Comparison of ENCODE assay signal across 8 mouse cellular contexts in the genomic region with DNA sequence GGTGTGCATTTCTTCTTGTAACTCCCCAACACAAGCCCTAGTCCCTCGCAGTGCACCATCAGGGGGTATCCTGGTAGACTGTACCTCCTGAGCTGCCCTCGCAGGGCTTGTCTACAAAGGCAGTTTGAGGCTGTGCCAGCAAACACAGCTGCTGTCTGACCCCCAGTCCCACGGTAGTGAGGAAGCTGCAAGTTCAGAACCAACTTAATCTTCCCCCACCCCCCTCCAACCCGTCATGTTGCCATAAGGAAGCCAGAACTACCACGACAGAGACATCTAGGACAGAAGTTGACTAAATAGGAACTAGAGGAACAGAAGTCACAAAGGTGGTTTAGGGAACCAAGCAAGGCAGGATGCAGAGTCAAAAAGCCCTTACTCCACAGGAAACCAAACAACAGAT. TPM values are rescaled to one million over a fixed set of nuclear protein-coding genes. Genes with fewer than 3 reads are reported as not detected.
DNase-seq lines count a peak whose midpoint lies in the region; ATAC-seq lines count a peak whose summit lies in the region.

No protein-coding gene starts in this region.

- 0 out of 2 replicates have a peak, but pooled peaks cover 5% of the 10 kb centered on the region for H3K9me3 ChIP-seq in midbrain, embryonic 13.5 days
- H3K9me3 ChIP-seq in midbrain, embryonic 16.5 days (replicated peaks; ENCODE audit: control insufficient read depth, low read length, poor library complexity, severe bottlenecking), result no peaks in the 10 kb centered on the region; the same call in 1 of the 2 replicates
- no peaks in the 10 kb centered on the region for H3K9me3 ChIP-seq in heart, embryonic 10.5 days

- H3K4me2 ChIP-seq in midbrain, embryonic 13.5 days (replicated peaks), result no peak overlapping the region
- H3K4me2 ChIP-seq in midbrain, embryonic 16.5 days (ENCODE audit: low read length), result no peak overlapping the region

- no peaks in the 10 kb centered on the region for H3K27me3 ChIP-seq in midbrain, embryonic 13.5 days
- no peaks in the 10 kb centered on the region for H3K27me3 ChIP-seq in midbrain, embryonic 16.5 days (ENCODE audit: control insufficient read depth, insufficient read depth, low read depth, low read length)
- no peaks in the 10 kb centered on the region for H3K27me3 ChIP-seq in heart, embryonic 10.5 days (ENCODE audit: insufficient read depth, poor library complexity, severe bottlenecking)

- ATAC-seq in midbrain, embryonic 13.5 days, result no peak
- ATAC-seq in midbrain, embryonic 16.5 days, result no peak
- no peak for ATAC-seq in inflammation-experienced regulatory T-cells, adult 6 months

- DNase-seq in heart, embryonic 10.5 days (ENCODE audit: low spot score), result no peak
- DNase-seq in kidney, postnatal 14 days, result peak; percentile 34
- DNase-seq in thymus, postnatal 0 days (ENCODE audit: low spot score), result peak; percentile 68
- DNase-seq in adrenal gland, postnatal 10 days, result no peak
- DNase-seq in layer of hippocampus, adult 9-10 months (ENCODE audit: low spot score), result no peak

- H3K36me3 ChIP-seq in midbrain, embryonic 13.5 days, result no peaks in the 10 kb centered on the region
- H3K36me3 ChIP-seq in midbrain, embryonic 16.5 days (ENCODE audit: control insufficient read depth, insufficient read depth, low read length), result no peaks in the 10 kb centered on the region
- H3K36me3 ChIP-seq in heart, embryonic 10.5 days, result peaks cover 34% of the 10 kb centered on the region

- H3K4me3 ChIP-seq in midbrain, embryonic 13.5 days (replicated peaks), result no peak overlapping the region
- no peak overlapping the region for H3K4me3 ChIP-seq in midbrain, embryonic 16.5 days (ENCODE audit: low read depth, low read length)
- peak overlapping the region; percentile 34; the same call in 1 of the 2 replicates for H3K4me3 ChIP-seq in heart, embryonic 10.5 days

- WGBS in midbrain, embryonic 13.5 days, result 41% methylated on average over 5 of the region's 5 CpGs
- WGBS in midbrain, embryonic 16.5 days, result 32% methylated on average over 5 of the region's 5 CpGs
- WGBS in heart, embryonic 10.5 days, result 21% methylated on average over 5 of the region's 5 CpGs

- H3K4me1 ChIP-seq in midbrain, embryonic 13.5 days (replicated peaks), result peaks cover 39% of the 10 kb centered on the region
- H3K4me1 ChIP-seq in midbrain, embryonic 16.5 days (ENCODE audit: control insufficient read depth, insufficient read depth, low read length), result peaks cover 15% of the 10 kb centered on the region; the same call in 1 of the 2 replicates
- peaks cover 62% of the 10 kb centered on the region for H3K4me1 ChIP-seq in heart, embryonic 10.5 days

- no peak overlapping the region for H3K9ac ChIP-seq in midbrain, embryonic 13.5 days (replicated peaks)
- H3K9ac ChIP-seq in midbrain, embryonic 16.5 days (ENCODE audit: low read depth, low read length), result no peak overlapping the region

- H3K27ac ChIP-seq in midbrain, embryonic 13.5 days, result 0 out of 2 replicates have a peak overlapping the region, but pooled peaks have one; percentile 41
- H3K27ac ChIP-seq in midbrain, embryonic 16.5 days (ENCODE audit: low read length), result no peak overlapping the region
- peak overlapping the region; percentile 87 for H3K27ac ChIP-seq in heart, embryonic 10.5 days

RNA-seq across cellular contexts. Expression of a gene that starts 28.9 kb away (rescaled TPM):
- 5.5 and 7.3 TPM in 2 replicates for polyA plus RNA-seq in midbrain, embryonic 13.5 days (2015; fragmentation: Nextera tagmentation; extraction: Ambion mirVana)
- polyA plus RNA-seq in midbrain, embryonic 16.5 days (2015; fragmentation: Nextera tagmentation; extraction: Ambion mirVana), result 6.3 and 6.6 TPM in 2 replicates
- 62.6 and 67.8 TPM in 2 replicates for polyA plus RNA-seq in heart, embryonic 10.5 days (2016; fragmentation: Nextera tagmentation; extraction: Ambion mirVana)
- 36.9 and 41.0 TPM in 2 replicates for polyA plus RNA-seq in thymus, postnatal 0 days (2015; fragmentation: Nextera tagmentation; extraction: Ambion mirVana)
- total RNA-seq in adrenal gland, postnatal 10 days (2021), result 10 to 100 TPM; 49.3 to 53.7 TPM
- 10 to 100 TPM in 2 of 3 experiments, 1 to 10 TPM in 1; 9.2 to 43.5 (median 30.1) TPM for polyA plus RNA-seq in inflammation-experienced regulatory T-cells, adult 6 months (2017; shearing (Covaris generic))

Comparison
In these comparisons a context has a peak if more than half of its experiments do, and no peak if none do; other contexts are left out.
1. DNase-seq: peak in kidney, postnatal 14 days (single experiment) and thymus, postnatal 0 days (single experiment); none in heart, embryonic 10.5 days (single experiment), adrenal gland, postnatal 10 days (single experiment) and layer of hippocampus, adult 9-10 months (single experiment).